Mouse (Mus musculus): ENCODE data around the gene Synj2. TPM values are rescaled to one million over a fixed set of nuclear protein-coding genes. Genes with fewer than 3 reads are reported as not detected.

Gene Synj2
- total RNA-seq, 2 experiments from 2014 or later: 26.3 to 36.9 TPM

DNA sequence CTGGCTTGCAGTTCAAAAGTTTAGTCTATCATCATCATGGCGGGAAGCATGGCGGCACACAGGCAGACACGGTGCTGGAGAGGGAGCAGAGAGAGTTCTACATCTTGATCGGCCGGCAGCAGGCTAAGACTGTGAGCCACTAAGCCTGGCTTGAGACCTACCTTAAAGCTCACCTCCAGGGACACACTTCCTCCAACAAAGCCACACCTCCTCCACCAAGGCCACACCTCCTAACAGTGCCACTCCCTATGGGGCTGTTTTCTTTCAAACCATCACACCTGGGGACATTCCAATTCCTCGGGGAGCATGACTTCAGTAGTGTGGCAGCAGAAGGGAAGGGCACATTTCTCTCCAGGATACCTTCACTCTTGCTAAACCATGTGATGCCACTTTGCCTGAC, 27.5 kb downstream of the Synj2 start:
- Histone ChIP-seq H3K4me3 (no peak overlapping the region), H3K27ac (no peak overlapping the region)
- DNase-seq: no peak
- intact Hi-C loops (cut with DNase I): no loop called here
- no peak for TF ChIP-seq CTCF (IDR thresholded peaks at IDR 0.05)

DNA sequence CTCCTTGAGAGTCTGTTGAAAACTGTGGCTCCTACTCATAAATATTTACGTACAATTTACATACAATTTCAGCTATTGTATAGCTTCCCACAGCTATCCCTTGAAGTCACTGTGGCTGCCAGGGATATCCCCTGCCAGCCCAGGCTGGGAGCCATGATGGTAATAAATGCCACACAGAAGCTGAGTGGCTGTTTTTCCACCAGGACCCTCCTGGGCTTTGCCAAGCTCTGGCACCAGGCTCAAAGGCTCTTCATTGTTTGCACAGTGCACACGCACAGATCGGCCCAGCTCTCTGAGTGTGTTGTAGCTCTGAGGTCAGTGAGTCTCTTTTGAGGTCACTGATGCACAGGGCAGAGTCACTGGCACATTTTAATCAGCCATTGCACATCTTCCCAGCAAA, 28.2 kb downstream of the Synj2 start:
- no peak for TF ChIP-seq CTCF (IDR thresholded peaks at IDR 0.05)
- no peak for DNase-seq
- H3K4me3 ChIP-seq: no peak overlapping the region
- intact Hi-C loops (cut with DNase I): no loop called here
- no peak overlapping the region for H3K27ac ChIP-seq

DNA sequence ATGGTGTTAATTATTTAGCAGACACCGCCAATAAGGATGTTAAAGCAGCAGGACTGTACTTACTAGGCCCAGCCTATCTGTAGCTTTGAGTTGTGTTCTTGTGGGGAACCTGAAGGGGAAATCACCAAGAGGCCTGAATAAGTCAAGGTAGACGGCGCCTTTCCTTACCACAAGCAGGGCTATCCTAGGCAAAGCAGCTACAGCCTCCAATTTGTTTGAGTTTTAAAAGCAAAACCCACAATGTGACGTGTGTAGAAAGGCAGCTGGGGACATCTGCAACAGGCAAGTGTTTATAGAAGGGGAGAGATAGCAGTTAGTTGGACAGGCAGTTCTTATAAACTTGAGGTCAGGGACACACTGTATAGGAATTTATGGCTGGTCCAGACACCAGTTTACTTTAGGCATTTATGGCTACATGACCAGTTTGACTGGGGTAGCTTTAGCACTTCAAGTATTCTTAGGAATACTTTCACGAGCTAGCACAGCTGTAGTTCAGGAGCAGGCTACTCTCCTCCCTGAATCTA, 29.3 kb downstream of the Synj2 start:
- intact Hi-C loops (cut with DNase I): no loop called here
- no peak for TF ChIP-seq CTCF (IDR thresholded peaks at IDR 0.05)

DNA sequence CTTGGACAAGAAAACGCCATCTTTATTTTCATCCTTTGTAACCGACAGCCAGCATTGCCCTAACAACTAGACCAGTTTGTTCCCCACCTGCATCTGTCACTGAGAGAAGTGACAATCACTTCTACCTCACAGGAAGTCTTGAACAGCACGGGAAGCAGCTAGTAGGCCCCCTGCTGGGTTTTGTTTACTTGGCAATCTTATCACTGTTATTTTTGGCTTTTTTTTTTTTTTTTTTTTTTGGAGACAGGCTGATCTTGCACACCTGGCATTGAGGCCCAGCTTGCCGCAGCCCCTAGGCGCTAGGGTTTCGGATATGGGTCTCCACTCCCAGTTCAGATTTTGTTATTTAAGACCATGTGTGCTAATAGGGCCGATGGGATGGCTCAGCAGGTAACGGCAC, 32.5 kb downstream of the Synj2 start:
- no peak for TF ChIP-seq CTCF (IDR thresholded peaks at IDR 0.05)
- H3K4me3 ChIP-seq: no peak overlapping the region
- DNase-seq: peak; percentile 5
- H3K27ac ChIP-seq: no peak overlapping the region
- intact Hi-C loops (cut with DNase I): no loop called here

More for the DNA sequence above, 29.3 kb downstream of the Synj2 start:
- no peak overlapping the region for H3K4me3 ChIP-seq
- DNase-seq: no peak
- no peak overlapping the region for H3K27ac ChIP-seq

DNA sequence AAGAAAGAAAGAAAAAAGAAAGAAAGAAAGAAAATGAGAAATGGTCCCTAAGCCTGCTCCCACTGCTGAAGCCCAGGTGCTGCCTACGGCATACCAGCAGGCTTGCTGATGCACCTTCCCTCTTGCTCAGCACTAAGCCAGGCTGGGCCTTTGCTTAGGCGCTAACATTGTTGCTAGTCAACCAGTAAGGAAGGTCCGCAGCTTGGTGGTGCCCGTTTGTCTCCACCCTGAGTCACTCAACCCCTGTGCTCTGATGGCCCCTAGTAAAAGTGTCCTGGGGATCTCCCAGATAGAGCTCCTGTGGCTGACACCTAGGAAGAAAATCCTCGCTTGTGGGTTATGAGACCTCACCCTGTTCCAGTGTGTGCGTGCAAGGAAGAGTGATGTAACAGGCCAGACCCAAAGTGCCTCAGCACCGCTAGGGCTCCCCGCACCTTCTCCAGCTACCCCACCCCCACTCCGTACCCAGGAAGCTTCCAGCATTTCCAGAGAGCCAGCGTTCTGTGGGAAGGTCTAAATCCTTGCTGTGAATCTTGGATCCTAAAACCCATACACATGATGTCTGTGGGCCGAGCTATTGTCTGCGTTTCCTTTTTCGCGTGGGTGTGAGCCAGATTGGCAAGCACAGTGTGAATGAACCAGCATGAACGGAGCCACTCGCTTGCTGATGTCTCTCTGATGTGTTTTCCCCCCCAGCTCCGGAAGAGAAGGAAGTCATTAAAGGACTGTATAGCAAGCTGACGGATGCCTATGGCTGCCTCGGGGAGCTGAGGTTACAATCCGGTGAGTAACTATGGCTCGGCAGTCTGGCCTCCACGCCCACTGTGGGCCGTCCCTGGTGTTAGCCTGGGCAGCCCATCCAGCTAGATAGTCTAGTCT, 34.3 kb downstream of the Synj2 start:
- Histone ChIP-seq H3K4me3 (peak overlapping the region; percentile 69), H3K27ac (peak overlapping the region; percentile 85)
- TF ChIP-seq CTCF (IDR thresholded peaks at IDR 0.05): no peak
- peak; percentile 69 for DNase-seq
- intact Hi-C loops (cut with DNase I): no loop called here

DNA sequence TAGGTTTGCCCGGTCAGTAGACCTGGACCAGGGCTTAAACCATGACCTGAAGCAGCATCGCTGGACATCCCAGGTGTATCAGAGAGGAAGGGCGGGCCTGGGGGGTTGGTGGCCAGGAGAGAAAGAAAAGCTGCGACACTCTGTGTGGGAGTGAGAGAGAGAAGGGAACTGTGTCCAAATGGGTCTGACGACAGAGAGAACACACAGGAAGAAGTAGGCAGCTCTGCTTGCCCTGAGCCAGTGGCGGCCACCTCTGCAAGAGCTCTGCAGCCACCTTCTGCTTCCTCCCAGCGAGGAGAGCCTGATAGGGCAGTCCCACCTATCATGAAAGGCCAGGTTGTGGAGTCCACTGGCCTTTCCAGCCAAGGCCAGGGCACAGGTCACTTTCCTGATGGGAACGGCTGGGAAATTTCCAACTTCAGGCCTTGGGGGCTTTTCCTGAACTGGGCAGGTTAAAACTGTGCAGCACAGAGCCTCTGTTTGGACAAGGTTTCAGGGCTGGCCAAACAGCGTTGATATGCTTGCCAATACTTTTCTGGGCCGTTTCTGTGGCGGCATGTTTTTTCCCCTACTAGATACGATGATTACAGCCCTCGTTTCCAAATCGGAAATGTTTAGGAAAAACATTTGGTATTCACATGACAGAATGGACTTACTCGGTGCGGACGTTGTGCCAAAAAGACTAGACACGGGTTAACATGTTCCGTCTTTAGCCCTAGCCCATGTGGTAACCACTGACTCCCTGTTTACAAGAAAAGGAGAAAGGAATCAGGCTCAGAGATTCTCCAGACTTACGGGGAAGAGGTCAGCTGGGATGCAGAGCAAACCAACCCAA, 35.4 kb downstream of the Synj2 start:
- Histone ChIP-seq H3K27ac (peak overlapping the region; percentile 85), H3K4me3 (peak overlapping the region; percentile 69)
- TF ChIP-seq CTCF (IDR thresholded peaks at IDR 0.05): no peak
- peak; percentile 40 for DNase-seq
- intact Hi-C loops (cut with DNase I): no loop called here

DNA sequence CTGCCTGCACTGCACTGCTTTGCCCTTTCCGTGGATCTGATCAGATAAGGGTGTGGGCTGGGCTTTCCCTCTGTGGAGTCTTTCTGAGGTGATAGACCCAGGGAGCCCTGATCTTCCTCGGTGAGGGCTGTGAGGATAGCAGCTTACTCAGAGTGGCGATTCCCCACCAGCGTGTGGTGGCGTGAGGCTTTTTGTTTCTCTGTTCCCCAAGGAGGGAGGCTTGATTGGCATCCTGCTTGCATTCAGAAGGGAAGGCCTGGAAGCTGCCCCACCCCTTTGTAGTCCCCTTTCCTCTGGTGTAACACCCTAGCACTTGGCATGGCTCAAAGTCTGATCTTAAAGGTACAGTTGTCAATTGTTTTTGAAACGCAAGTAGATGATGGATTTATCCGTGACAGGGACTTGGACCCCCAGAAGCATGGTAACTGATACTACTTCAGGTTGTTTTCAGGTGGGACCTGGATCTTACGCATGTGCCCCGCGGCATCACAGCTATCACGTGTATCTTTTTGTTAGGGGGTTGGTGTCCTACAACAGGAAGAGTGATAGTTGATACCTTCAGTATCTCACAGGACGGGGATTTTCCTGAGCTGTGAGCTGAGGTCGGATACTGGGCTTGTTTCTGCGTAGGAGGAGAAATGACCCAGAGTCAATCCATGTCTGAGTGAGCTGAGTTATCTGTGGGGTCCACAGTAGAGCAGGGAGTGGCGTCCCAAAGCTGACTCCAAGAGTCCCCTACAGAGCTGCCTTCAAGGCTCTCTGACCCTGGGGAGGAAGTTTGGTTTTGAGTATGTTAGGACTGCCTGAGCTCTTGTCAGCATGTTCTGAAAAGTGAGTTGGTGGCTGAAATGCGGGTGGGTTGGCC, 36.2 kb downstream of the Synj2 start:
- intact Hi-C loops (cut with DNase I): no loop called here
- Histone ChIP-seq H3K4me3 (peak overlapping the region; percentile 69), H3K27ac (peak overlapping the region; percentile 85)
- TF ChIP-seq CTCF (IDR thresholded peaks at IDR 0.05): no peak
- peak; percentile 69 for DNase-seq

DNA sequence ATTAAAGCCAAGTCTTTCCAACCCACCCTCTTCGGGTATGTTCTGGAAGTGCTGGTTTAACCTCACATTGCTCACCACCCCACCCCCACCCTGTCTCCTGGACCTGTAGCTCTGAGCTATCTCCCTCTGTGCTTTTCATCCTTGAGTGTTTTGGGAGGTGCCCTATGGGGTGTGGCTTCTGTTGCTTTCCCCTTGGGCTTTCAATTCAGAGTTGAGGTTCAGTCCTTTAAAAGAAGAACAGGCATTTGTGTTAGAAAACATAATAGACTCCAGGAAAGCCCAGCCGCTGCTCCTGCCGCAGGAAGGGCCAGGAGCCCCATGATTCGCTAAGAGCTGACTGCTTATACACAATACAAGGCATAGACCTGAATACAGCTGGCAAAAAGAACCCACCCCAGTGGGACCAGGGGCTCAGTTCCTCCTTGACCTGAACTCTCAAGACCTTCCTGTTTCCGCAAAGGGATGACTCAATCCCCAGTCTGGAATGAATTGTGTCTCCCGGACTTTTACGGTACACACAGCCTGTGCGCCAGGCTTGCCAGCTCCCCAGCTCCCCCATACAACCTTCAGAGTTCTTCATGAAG, 36.9 kb downstream of the Synj2 start:
- H3K27ac ChIP-seq: peak overlapping the region; percentile 85

DNA sequence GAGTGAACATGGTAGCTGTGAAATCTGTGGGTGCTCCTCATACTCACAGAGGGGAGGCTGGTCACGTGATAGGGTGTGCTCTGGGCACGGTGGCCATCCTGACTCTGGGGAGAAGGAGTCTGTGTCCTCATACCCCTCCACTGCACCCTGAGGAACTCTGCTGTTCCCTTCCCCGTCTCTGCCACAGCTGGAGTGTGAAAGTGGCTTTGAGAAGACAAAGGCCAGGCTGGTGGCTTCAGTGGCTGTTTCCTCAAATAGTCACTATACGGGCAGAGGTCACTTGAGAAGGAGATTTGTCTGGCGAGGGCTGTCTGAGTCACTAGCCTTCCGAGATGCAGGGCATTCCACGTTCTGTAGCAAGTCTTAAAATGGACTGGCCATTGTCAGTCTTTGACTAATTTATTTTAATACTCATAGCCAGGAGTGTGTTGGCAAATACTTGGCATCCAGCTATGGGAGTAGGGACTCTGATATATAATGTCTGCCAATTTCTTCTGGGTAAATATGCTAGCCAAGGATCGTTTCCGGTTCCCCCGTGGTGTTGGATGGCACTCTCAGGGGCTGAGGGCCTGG, 37.5 kb downstream of the Synj2 start:
- Histone ChIP-seq H3K27ac (peak overlapping the region; percentile 85), H3K4me3 (peak overlapping the region; percentile 69)
- no peak for DNase-seq
- TF ChIP-seq CTCF (IDR thresholded peaks at IDR 0.05): no peak
- intact Hi-C loops (cut with DNase I): loop anchor here (2.0 kb wide), 1 partner anchor 38 kb away; the partner anchor contains the start of gene Synj2

More for the DNA sequence above, 36.9 kb downstream of the Synj2 start:
- TF ChIP-seq CTCF (IDR thresholded peaks at IDR 0.05): no peak
- peak overlapping the region; percentile 69 for H3K4me3 ChIP-seq
- no peak for DNase-seq
- intact Hi-C loops (cut with DNase I): loop anchor here (2.0 kb wide), 1 partner anchor 37 kb away; the partner anchor contains the start of gene Synj2

DNA sequence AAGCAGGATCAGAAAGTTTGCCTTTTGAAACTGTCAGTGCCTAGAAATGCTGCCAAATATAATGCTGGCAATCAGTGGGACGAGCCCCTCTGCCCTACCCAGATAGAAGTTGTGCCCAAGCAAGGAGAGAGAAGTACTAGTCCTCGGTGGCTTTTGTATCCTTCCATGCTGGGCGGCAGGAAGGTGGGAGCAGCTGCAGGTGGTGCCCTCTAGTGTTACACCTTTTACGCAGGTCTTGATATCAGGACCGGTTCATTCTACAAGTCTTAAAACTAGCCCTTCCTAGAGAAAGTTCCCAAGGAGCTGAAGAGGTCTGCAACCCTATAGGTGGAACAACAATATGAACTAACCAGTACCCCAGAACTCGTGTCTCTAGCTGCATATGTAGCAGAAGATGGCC, 39.8 kb downstream of the Synj2 start:
- peak; percentile 54 for TF ChIP-seq CTCF (IDR thresholded peaks at IDR 0.05)
- H3K27ac ChIP-seq: 0 out of 2 replicates have a peak overlapping the region, but pooled peaks have one; percentile 20
- no peak overlapping the region for H3K4me3 ChIP-seq
- intact Hi-C loops (cut with DNase I): loop anchor here (2.0 kb wide), 1 partner anchor 16 kb away; no protein-coding TSS in a partner anchor
- DNase-seq: no peak

DNA sequence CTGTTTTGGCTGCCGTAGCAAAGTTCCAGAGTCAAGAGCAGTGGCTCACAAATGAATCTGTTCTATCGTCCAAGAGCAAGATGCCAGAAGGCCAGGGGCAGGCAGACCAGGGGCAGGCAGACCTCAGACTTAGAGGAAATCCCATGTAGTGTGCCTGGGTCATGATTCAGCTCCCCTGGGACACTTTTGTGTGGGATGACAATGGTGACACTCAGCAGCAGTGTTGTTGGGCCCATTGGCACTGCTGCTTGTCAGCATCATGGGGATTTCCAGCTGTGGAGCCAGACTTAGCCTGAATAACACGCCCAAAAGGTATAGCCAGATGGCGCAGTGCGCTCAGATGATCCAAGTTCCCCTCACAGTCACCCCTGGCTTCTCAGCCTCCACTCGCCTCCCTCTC, 42.1 kb downstream of the Synj2 start:
- no peak for TF ChIP-seq CTCF (IDR thresholded peaks at IDR 0.05)
- H3K27ac ChIP-seq: peak overlapping the region; percentile 55
- DNase-seq: no peak
- no peak overlapping the region for H3K4me3 ChIP-seq
- intact Hi-C loops (cut with DNase I): no loop called here

Data from gastrocnemius, adult 2 months (tissue).